Mouse (Mus musculus) MEL (cell line): ENCODE measurements at regions not wholly inside any gene's neighbourhood (a gene's known extent, or its start where the extent isn't known, plus 50 kb on each side); places are given as distances from the start of the nearest gene placed in this dataset.

Experiments used
- DNase-seq: peaks from one replicate; pipeline ENCODE4 v3.0.0; 2011; ENCODE audit warnings: low read depth, low spot score
- H3K27ac ChIP-seq: 2 replicates; pipeline ENCODE4 v1.5.1; 2012; ENCODE audit warnings: low read depth, mild to moderate bottlenecking, control low read depth, low read length, moderate library complexity; ENCODE audit not compliant: control insufficient read depth
- H3K27me3 ChIP-seq, 2 experiments: fragments of 150-350 bp in 1 of 2; sonication (generic) in 1 of 2; 2 replicates each; pipeline ENCODE4 v1.6.1; 2012; ENCODE audit warnings: low read length in 2 of 2, mild to moderate bottlenecking in 2 of 2, improper control_type of control experiment in 1 of 2, moderate library complexity in 1 of 2; ENCODE audit not compliant: insufficient read depth in 2 of 2, control insufficient read depth in 1 of 2
- H3K36me3 ChIP-seq, 2 experiments: 2 replicates each; pipeline ENCODE4 v1.6.1; 2012 to 2014; ENCODE audit warnings: low read length in 2 of 2, improper control_type of control experiment in 1 of 2, inconsistent platforms in 1 of 2, mild to moderate bottlenecking in 1 of 2; ENCODE audit not compliant: insufficient read depth in 2 of 2, control insufficient read depth in 1 of 2
- H3K4me1 ChIP-seq, 2 experiments: fragments of 150-350 bp in 1 of 2; sonication (generic) in 1 of 2; 2 replicates each; pipeline ENCODE4 v1.6.1; 2012; ENCODE audit warnings: low read length in 2 of 2, improper control_type of control experiment in 1 of 2, mild to moderate bottlenecking in 1 of 2; ENCODE audit not compliant: insufficient read depth in 2 of 2, control insufficient read depth in 1 of 2
- H3K4me3 ChIP-seq, 2 experiments: fragments of 150-350 bp in 1 of 2; sonication (generic) in 1 of 2; 2 replicates each; pipeline ENCODE4 v1.5.1; 2012; ENCODE audit warnings: low read depth in 2 of 2, low read length in 2 of 2, mild to moderate bottlenecking in 2 of 2, moderate library complexity in 2 of 2, control low read depth in 1 of 2, improper control_type of control experiment in 1 of 2; ENCODE audit not compliant: control insufficient read depth in 1 of 2, insufficient read depth in 1 of 2
- H3K79me2 ChIP-seq: 2 replicates; pipeline ENCODE4 v1.6.1; 2012; ENCODE audit warnings: mild to moderate bottlenecking, low read length, moderate library complexity; ENCODE audit not compliant: control insufficient read depth, poor library complexity, insufficient read depth
- H3K9ac ChIP-seq: 2 replicates; pipeline ENCODE4 v1.6.1; 2012; ENCODE audit warnings: low read depth, mild to moderate bottlenecking, control low read depth, low read length, moderate library complexity; ENCODE audit not compliant: control insufficient read depth, poor library complexity, severe bottlenecking
- H3K9me3 ChIP-seq: fragments of 150-350 bp; sonication (generic); replicated peaks from 2 replicates; pipeline ENCODE4 v1.6.1; 2012; ENCODE audit warnings: mild to moderate bottlenecking, low read length, improper control_type of control experiment, moderate library complexity; ENCODE audit not compliant: insufficient read depth
- BHLHE40 ChIP-seq: IDR thresholded peaks from 2 replicates; pipeline ENCODE4 v1.6.1; 2012; ENCODE audit warnings: low read depth, mild to moderate bottlenecking, inconsistent platforms, low read length, improper control_type of control experiment, borderline replicate concordance
- CHD1 ChIP-seq: IDR thresholded peaks from 2 replicates; pipeline ENCODE4 v1.6.1; 2012; ENCODE audit warnings: low read depth, mild to moderate bottlenecking, inconsistent platforms, low read length, improper control_type of control experiment
- E2F4 ChIP-seq: IDR thresholded peaks from 2 replicates; pipeline ENCODE4 v1.6.1; 2011; ENCODE audit warnings: low read depth, low read length, improper control_type of control experiment, borderline replicate concordance
- ELF1 ChIP-seq: IDR thresholded peaks from 2 replicates; pipeline ENCODE4 v1.6.1; 2014; ENCODE audit warnings: low read depth, mild to moderate bottlenecking, inconsistent platforms, low read length, improper control_type of control experiment, moderate library complexity
- EP300 ChIP-seq, 2 experiments: IDR thresholded peaks; 2 replicates each; pipeline ENCODE4 v1.6.1; 2011; ENCODE audit warnings: improper control_type of control experiment in 2 of 2, low read length in 2 of 2, low read depth in 1 of 2, mild to moderate bottlenecking in 1 of 2
- GABPA ChIP-seq: IDR thresholded peaks from 2 replicates; pipeline ENCODE4 v1.6.1; 2012; ENCODE audit warnings: low read depth, mild to moderate bottlenecking, inconsistent platforms, low read length, improper control_type of control experiment, moderate library complexity
- GATA1 ChIP-seq: IDR thresholded peaks from 2 replicates; pipeline ENCODE4 v1.6.1; 2011; ENCODE audit warnings: low read depth, low read length, improper control_type of control experiment
- HCFC1 ChIP-seq: IDR thresholded peaks from 2 replicates; pipeline ENCODE4 v1.6.1; 2012; ENCODE audit warnings: low read depth, mild to moderate bottlenecking, inconsistent platforms, low read length, improper control_type of control experiment, moderate library complexity
- JUND ChIP-seq: IDR thresholded peaks from 2 replicates; pipeline ENCODE4 v1.6.1; 2011; ENCODE audit warnings: low read depth, mild to moderate bottlenecking, improper control_type of control experiment, low read length
- MAFK ChIP-seq: IDR thresholded peaks from 2 replicates; pipeline ENCODE4 v1.6.1; 2011; ENCODE audit warnings: low read depth, mild to moderate bottlenecking, low read length, improper control_type of control experiment, borderline replicate concordance
- MAX ChIP-seq: IDR thresholded peaks from 2 replicates; pipeline ENCODE4 v1.6.1; 2011; ENCODE audit warnings: low read length, improper control_type of control experiment
- MAZ ChIP-seq: IDR thresholded peaks from 2 replicates; pipeline ENCODE4 v1.6.1; 2012; ENCODE audit warnings: low read depth, mild to moderate bottlenecking, inconsistent platforms, low read length, improper control_type of control experiment
- MEF2A ChIP-seq: IDR thresholded peaks from 2 replicates; pipeline ENCODE4 v1.6.1; 2014; ENCODE audit warnings: low read depth, mild to moderate bottlenecking, inconsistent platforms, low read length, improper control_type of control experiment; ENCODE audit not compliant: poor library complexity, insufficient replicate concordance, severe bottlenecking; ENCODE audit errors: extremely low read depth
- MXI1 ChIP-seq: IDR thresholded peaks from 2 replicates; pipeline ENCODE4 v1.6.1; 2011; ENCODE audit warnings: mild to moderate bottlenecking, low read depth, low read length, improper control_type of control experiment
- MYC ChIP-seq: IDR thresholded peaks from 2 replicates; pipeline ENCODE4 v1.6.1; 2011; ENCODE audit warnings: low read depth, mild to moderate bottlenecking, low read length, improper control_type of control experiment, moderate library complexity
- NELFE ChIP-seq: IDR thresholded peaks from 2 replicates; pipeline ENCODE4 v1.6.1; 2011; ENCODE audit warnings: low read depth, low read length, improper control_type of control experiment
- POLR2A ChIP-seq, 2 experiments: IDR thresholded peaks; 2 replicates each; pipeline ENCODE4 v1.6.1; 2011 to 2012; ENCODE audit warnings: low read length in 2 of 2, mild to moderate bottlenecking in 2 of 2, control low read depth in 1 of 2, improper control_type of control experiment in 1 of 2, low read depth in 1 of 2, moderate library complexity in 1 of 2; ENCODE audit not compliant: control insufficient read depth in 1 of 2, insufficient read depth in 1 of 2, poor library complexity in 1 of 2
- POLR2AphosphoS2 ChIP-seq: IDR thresholded peaks from 2 replicates; pipeline ENCODE4 v1.6.1; 2011; ENCODE audit warnings: low read length, improper control_type of control experiment
- TAL1 ChIP-seq: IDR thresholded peaks from 2 replicates; pipeline ENCODE4 v1.6.1; 2012; ENCODE audit warnings: mild to moderate bottlenecking, inconsistent platforms, low read length, moderate library complexity, mixed read lengths
- TCF12 ChIP-seq: IDR thresholded peaks from 2 replicates; pipeline ENCODE4 v1.6.1; 2014; ENCODE audit warnings: low read depth, mild to moderate bottlenecking, inconsistent platforms, low read length, improper control_type of control experiment, moderate library complexity
- USF1 ChIP-seq: IDR thresholded peaks from 2 replicates; pipeline ENCODE4 v1.6.1; 2014; ENCODE audit warnings: low read depth, mild to moderate bottlenecking, inconsistent platforms, low read length, improper control_type of control experiment, moderate library complexity
- USF2 ChIP-seq, 2 experiments: IDR thresholded peaks; 2 replicates each; pipeline ENCODE4 v1.6.1; 2011 to 2012; ENCODE audit warnings: improper control_type of control experiment in 2 of 2, low read length in 2 of 2, borderline replicate concordance in 1 of 2, inconsistent platforms in 1 of 2, low read depth in 1 of 2, mild to moderate bottlenecking in 1 of 2; ENCODE audit not compliant: insufficient read depth in 1 of 2
- ZC3H11A ChIP-seq: IDR thresholded peaks from 2 replicates; pipeline ENCODE4 v1.6.1; 2012; ENCODE audit warnings: low read depth, mild to moderate bottlenecking, inconsistent platforms, low read length, improper control_type of control experiment
- ZNF384 ChIP-seq: IDR thresholded peaks from 2 replicates; pipeline ENCODE4 v1.6.1; 2012; ENCODE audit warnings: low read depth, mild to moderate bottlenecking, inconsistent platforms, low read length, improper control_type of control experiment

- TF ChIP-seq CHD1 (no peak), POLR2AphosphoS2 (no peak), EP300 (IDR thresholded peaks at IDR 0.05; ENCODE audit: low read depth in 1 of 2, low read length in 2 of 2) (no peak), HCFC1 (no peak), TAL1 (no peak), MEF2A (no peak), USF2 (IDR thresholded peaks at IDR 0.05; ENCODE audit: borderline replicate concordance in 1 of 2, insufficient read depth in 1 of 2, low read depth in 1 of 2, low read length in 2 of 2) (no peak), TCF12 (no peak), POLR2A (IDR thresholded peaks at IDR 0.05; ENCODE audit: control insufficient read depth in 1 of 2, insufficient read depth in 1 of 2, low read depth in 1 of 2, low read length in 2 of 2, poor library complexity in 1 of 2) (no peak), ZNF384 (no peak), MAZ (no peak), NELFE (no peak), USF1 (no peak), ELF1 (no peak), MAFK (no peak), MYC (no peak), JUND (no peak), MAX (no peak), GABPA (no peak), GATA1 (no peak), E2F4 (no peak)
Measured at GRCm38 (mm10) chr1:193575986-193576713, 206.1 kb upstream of the Camk1g start (continued).

GRCm38 (mm10) chr1:193572827-193573226 is 202.7 kb upstream of the Camk1g start:
- Histone ChIP-seq H3K36me3 (peaks cover 0 to 7% of the 10 kb centered on the region in 2 experiments; a peak in 2 of 4 replicates), H3K79me2 (no peaks in the 10 kb centered on the region), H3K9me3 (no peaks in the 10 kb centered on the region), H3K4me1 (peaks cover 0 to 7% of the 10 kb centered on the region in 2 experiments; a peak in 1 of 4 replicates), H3K27me3 (no peaks in the 10 kb centered on the region), H3K27ac (no peak overlapping the region), H3K4me3 (no peak overlapping the region), H3K9ac (no peak overlapping the region)
- no peak for DNase-seq
- TF ChIP-seq MXI1 (no peak), ZC3H11A (no peak), MAX (no peak), BHLHE40 (no peak), ZNF384 (no peak)
